Mouse (Mus musculus) neural tube, embryonic 11.5 days (tissue): ENCODE results near the gene Fam49a. TPM values are rescaled to one million over a fixed set of nuclear protein-coding genes. Genes with fewer than 3 reads are reported as not detected.

Source experiments
- ATAC-seq: fragments of 200-750 bp; cut with Nextera tagmentation; 2 replicates; pipeline ENCODE4 v1.8.0; 2017; ENCODE audit warnings: moderate number of reproducible peaks, mild to moderate bottlenecking, moderate TSS enrichment, moderate library complexity; ENCODE audit not compliant: insufficient read depth, low FRiP score, low TSS enrichment
- DNase-seq: peaks from one replicate; pipeline ENCODE4 v3.0.0-alpha.2; 2015; ENCODE audit warnings: low spot score
- H3K27ac ChIP-seq: fragments of 300-500 bp; sonication (generic); 2 replicates; pipeline ENCODE4 v1.5.1; 2014; ENCODE audit warnings: low read depth, mild to moderate bottlenecking, low read length
- H3K27me3 ChIP-seq: fragments of 300-500 bp; sonication (generic); 2 replicates; pipeline ENCODE4 v1.6.1; 2014; ENCODE audit warnings: mild to moderate bottlenecking, low read length, mixed read lengths; ENCODE audit not compliant: control insufficient read depth, insufficient read depth
- H3K36me3 ChIP-seq: fragments of 300-500 bp; sonication (generic); 2 replicates; pipeline ENCODE4 v1.6.1; 2014; ENCODE audit warnings: mild to moderate bottlenecking, low read length, moderate library complexity, mixed read lengths; ENCODE audit not compliant: control insufficient read depth, insufficient read depth
- H3K4me1 ChIP-seq: fragments of 300-500 bp; sonication (generic); 2 replicates; pipeline ENCODE4 v1.6.1; 2014; ENCODE audit warnings: low read length, mixed read lengths; ENCODE audit not compliant: control insufficient read depth, insufficient read depth
- H3K4me2 ChIP-seq: fragments of 300-500 bp; sonication (generic); 2 replicates; pipeline ENCODE4 v1.6.1; 2014; ENCODE audit warnings: low read depth, mild to moderate bottlenecking, moderate library complexity
- H3K4me3 ChIP-seq: fragments of 300-500 bp; sonication (generic); 2 replicates; pipeline ENCODE4 v1.5.1; 2014; ENCODE audit warnings: low read depth, low read length
- H3K9ac ChIP-seq: fragments of 300-500 bp; sonication (generic); 2 replicates; pipeline ENCODE4 v1.6.1; 2014; ENCODE audit warnings: mild to moderate bottlenecking, low read length
- H3K9me3 ChIP-seq: fragments of 300-500 bp; sonication (generic); 2 replicates; pipeline ENCODE4 v1.6.1; 2016; ENCODE audit warnings: low read length; ENCODE audit not compliant: control insufficient read depth
- WGBS: fragments of 180-500 bp; shearing (Covaris S2); extraction: QIAGEN DNeasy Blood & Tissue Kit; methylation state at CpG from one replicate; pipeline ENCODE4 v1.1.7; 2014; 5-methylcytosine and 5-hydroxymethylcytosine counted together
- polyA plus RNA-seq: library from polyadenylated mRNA; unstranded; fragments of >200 nt; fragmentation: Nextera tagmentation; extraction: Ambion mirVana; gene quantifications from 2 replicates; pipeline ENCODE4 v1.2.1, GENCODE M21; 2014

The Fam49a gene
- 34.4 and 35.7 TPM in 2 replicates for polyA plus RNA-seq

GRCm38 (mm10) chr12:12261987-12262971 is at the start of gene Fam49a:
TSS of gene Fam49a (plus strand) at chr12:12262139.
- peak within 1 kb of the TSS; percentile 83 for H3K9ac ChIP-seq
- peak within 1 kb of the TSS; percentile 80 for H3K4me2 ChIP-seq
- H3K4me1 ChIP-seq: peaks cover 10% of the 10 kb centered on the region; the same call in 1 of the 2 replicates
- DNase-seq: peak; percentile 81
- H3K4me3 ChIP-seq: peak within 1 kb of the TSS; percentile 67
- 0 out of 2 replicates have a peak within 1 kb of the TSS, but pooled peaks have one; percentile 23 for H3K27ac ChIP-seq
- H3K36me3 ChIP-seq: no peaks in the 10 kb centered on the region
- 0% methylated on average over 44 of the region's 62 CpGs for WGBS
- no peaks in the 10 kb centered on the region; the same call in 1 of the 2 replicates for H3K27me3 ChIP-seq
- no peaks in the 10 kb centered on the region for H3K9me3 ChIP-seq
- ATAC-seq: peak; percentile 88

DNA sequence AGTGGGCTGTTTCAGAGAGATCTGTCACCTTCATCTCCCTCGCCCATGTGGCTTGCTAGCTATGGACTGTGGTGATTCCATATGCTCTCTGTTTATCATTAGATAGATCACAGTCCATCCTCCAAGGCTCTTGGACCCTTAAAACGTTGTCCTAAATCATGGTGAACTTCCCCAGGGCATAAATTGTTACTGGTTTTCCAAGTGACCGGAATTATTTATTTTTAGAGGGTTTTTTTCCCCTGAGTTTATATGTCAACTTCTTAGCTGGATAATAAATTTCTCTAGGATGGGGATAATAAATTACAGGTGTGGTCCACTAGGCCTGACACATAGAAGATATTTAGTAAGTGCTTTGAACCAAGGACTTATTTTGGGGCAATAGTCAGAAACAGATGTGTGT is 48.4 kb upstream of the Fam49a start:
- Histone ChIP-seq H3K27me3 (no peaks in the 10 kb centered on the region), H3K4me3 (no peak overlapping the region), H3K4me2 (no peak overlapping the region), H3K4me1 (no peaks in the 10 kb centered on the region), H3K9me3 (no peaks in the 10 kb centered on the region), H3K27ac (no peak overlapping the region), H3K36me3 (no peaks in the 10 kb centered on the region), H3K9ac (no peak overlapping the region)
- ATAC-seq: no peak
- 60% methylated on average over 3 of the region's 3 CpGs for WGBS
- no peak for DNase-seq

DNA sequence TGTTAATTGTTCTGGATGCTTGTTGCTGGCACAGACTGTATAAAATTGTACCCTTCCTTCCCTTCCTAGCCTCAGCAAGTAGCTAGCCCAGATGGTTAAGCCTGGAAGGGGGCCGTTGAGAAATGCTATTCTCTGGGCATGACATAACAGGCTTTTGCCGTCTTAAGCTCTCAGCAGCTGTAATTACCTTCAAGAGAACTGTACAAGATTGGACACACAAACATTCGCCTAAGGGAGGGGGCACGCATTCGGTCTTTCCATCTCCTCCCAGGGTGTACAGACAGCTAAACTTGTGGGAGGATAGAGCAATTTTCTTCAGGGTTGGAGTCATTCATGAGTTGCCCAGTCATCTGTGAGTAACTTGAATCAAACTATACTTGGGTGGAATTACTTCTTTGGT is 43.0 kb upstream of the Fam49a start:
- H3K4me1 ChIP-seq: no peaks in the 10 kb centered on the region
- ATAC-seq (no peak), DNase-seq (no peak)
- H3K9me3 ChIP-seq: no peaks in the 10 kb centered on the region
- H3K27me3 ChIP-seq: no peaks in the 10 kb centered on the region
- 71% methylated on average over 5 of the region's 5 CpGs for WGBS
- no peak overlapping the region for H3K4me3 ChIP-seq
- no peak overlapping the region for H3K9ac ChIP-seq
- no peak overlapping the region for H3K27ac ChIP-seq
- H3K36me3 ChIP-seq: no peaks in the 10 kb centered on the region
- no peak overlapping the region for H3K4me2 ChIP-seq

GRCm38 (mm10) chr12:12220755-12221496 is 41.0 kb upstream of the Fam49a start:
- Histone ChIP-seq H3K27ac (no peak overlapping the region), H3K4me1 (no peaks in the 10 kb centered on the region), H3K36me3 (no peaks in the 10 kb centered on the region), H3K27me3 (no peaks in the 10 kb centered on the region), H3K4me3 (no peak overlapping the region), H3K9ac (no peak overlapping the region), H3K9me3 (no peaks in the 10 kb centered on the region), H3K4me2 (no peak overlapping the region)
- DNase-seq (no peak), ATAC-seq (no peak)
- 80% methylated on average over 8 of the region's 8 CpGs for WGBS

GRCm38 (mm10) chr12:12222585-12223290 is 39.2 kb upstream of the Fam49a start:
- Histone ChIP-seq H3K27ac (no peak overlapping the region), H3K9me3 (no peaks in the 10 kb centered on the region), H3K9ac (no peak overlapping the region), H3K27me3 (no peaks in the 10 kb centered on the region), H3K36me3 (no peaks in the 10 kb centered on the region), H3K4me1 (no peaks in the 10 kb centered on the region), H3K4me2 (no peak overlapping the region), H3K4me3 (no peak overlapping the region)
- DNase-seq (no peak), ATAC-seq (no peak)
- 60% methylated on average over 9 of the region's 9 CpGs for WGBS

GRCm38 (mm10) chr12:12223336-12223735 is 38.6 kb upstream of the Fam49a start:
- WGBS: 82% methylated on average over 2 of the region's 2 CpGs
- Histone ChIP-seq H3K4me3 (no peak overlapping the region), H3K4me2 (no peak overlapping the region), H3K9ac (no peak overlapping the region), H3K4me1 (no peaks in the 10 kb centered on the region), H3K36me3 (no peaks in the 10 kb centered on the region), H3K9me3 (no peaks in the 10 kb centered on the region), H3K27me3 (no peaks in the 10 kb centered on the region), H3K27ac (no peak overlapping the region)
- no peak for DNase-seq
- ATAC-seq: no peak

DNA sequence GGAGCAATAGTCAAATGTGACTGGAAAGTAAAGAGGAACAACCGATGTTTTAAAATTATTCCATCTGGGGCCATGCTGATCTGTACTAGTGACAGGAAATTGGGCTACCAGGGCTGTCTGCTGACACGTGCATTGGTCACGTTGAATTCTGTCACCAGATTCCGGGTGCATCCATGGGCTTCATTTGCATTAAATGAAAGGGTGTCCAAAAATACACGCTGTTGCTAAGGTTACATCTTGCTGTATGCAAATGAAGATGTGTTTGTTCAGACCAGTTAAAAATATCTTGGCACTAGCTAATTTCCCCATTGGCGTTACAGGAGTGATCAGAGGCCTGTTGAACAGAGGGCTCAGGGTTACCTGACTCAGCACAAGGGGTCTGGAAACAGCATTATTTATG is 36.2 kb upstream of the Fam49a start:
- H3K4me1 ChIP-seq: no peaks in the 10 kb centered on the region
- 83% methylated on average over 6 of the region's 6 CpGs for whole genome bisulfite sequencing
- no peaks in the 10 kb centered on the region for H3K27me3 ChIP-seq
- no peak for ATAC-seq
- DNase-seq: no peak
- no peak overlapping the region for H3K4me3 ChIP-seq
- no peak overlapping the region for H3K27ac ChIP-seq
- H3K4me2 ChIP-seq: no peak overlapping the region
- H3K9me3 ChIP-seq: no peaks in the 10 kb centered on the region
- no peaks in the 10 kb centered on the region for H3K36me3 ChIP-seq
- H3K9ac ChIP-seq: no peak overlapping the region

- Histone ChIP-seq H3K27me3 (no peaks in the 10 kb centered on the region), H3K27ac (no peak overlapping the region), H3K4me3 (no peak overlapping the region), H3K4me1 (no peaks in the 10 kb centered on the region), H3K4me2 (no peak overlapping the region), H3K36me3 (no peaks in the 10 kb centered on the region), H3K9me3 (no peaks in the 10 kb centered on the region), H3K9ac (no peak overlapping the region)
- ATAC-seq (no peak), DNase-seq (no peak)
- WGBS: 75% methylated on average over 3 of the region's 3 CpGs
Measured at GRCm38 (mm10) chr12:12227594-12227993, 34.3 kb upstream of the Fam49a start.
